Mouse (Mus musculus) naive thymus-derived CD4-positive, alpha-beta T cell, adult 2 months (primary cell): ENCODE measurements around the gene Tbc1d32.

ENCODE experiments used
- DNase-seq: peaks from one replicate; pipeline ENCODE4 v3.0.0-alpha.2; 2011; ENCODE audit warnings: low read depth

Tbc1d32 gene

GRCm38 (mm10) chr10:56106996-56107334 is 121.5 kb downstream of the Tbc1d32 start:
- DNase-seq = no peak

- DNase-seq = peak; percentile 91
Observed at GRCm38 (mm10) chr10:56106333-56106995, 122.0 kb downstream of the Tbc1d32 start, which contains the start of gene Msl3l2. Msl3l2 (plus strand) TSS chr10:56106917.

- DNase-seq = no peak
Observed at GRCm38 (mm10) chr10:56099641-56100310, 128.7 kb downstream of the Tbc1d32 start.

- no peak for DNase-seq
Observed at GRCm38 (mm10) chr10:56099126-56099525, 129.4 kb downstream of the Tbc1d32 start.

- no peak for DNase-seq
Observed at GRCm38 (mm10) chr10:56096757-56097156, 131.7 kb downstream of the Tbc1d32 start.

GRCm38 (mm10) chr10:56094586-56094985 is 133.9 kb downstream of the Tbc1d32 start:
- no peak for DNase-seq

GRCm38 (mm10) chr10:56089714-56090113 is 138.8 kb downstream of the Tbc1d32 start:
- DNase-seq = no peak

GRCm38 (mm10) chr10:56062746-56063145 is 165.7 kb downstream of the Tbc1d32 start:
- no peak for DNase-seq

- no peak for DNase-seq
Observed at GRCm38 (mm10) chr10:56061238-56061830, 167.2 kb downstream of the Tbc1d32 start.

GRCm38 (mm10) chr10:56058979-56059422 is 169.5 kb downstream of the Tbc1d32 start:
- no peak for DNase-seq

- DNase-seq = no peak
Observed at GRCm38 (mm10) chr10:56025400-56025799, 203.1 kb downstream of the Tbc1d32 start.

- no peak for DNase-seq
Observed at GRCm38 (mm10) chr10:56024579-56024978, 203.9 kb downstream of the Tbc1d32 start.

- DNase-seq = peak; percentile 32
Observed at GRCm38 (mm10) chr10:55979898-55980521, 248.5 kb downstream of the Tbc1d32 start.

- no peak for DNase-seq
Observed at GRCm38 (mm10) chr10:55978001-55978400, 250.5 kb downstream of the Tbc1d32 start.
